Mouse (Mus musculus) heart, postnatal 25 days (tissue): Measurements from ENCODE around the gene Zkscan2. TPM values are rescaled to one million over a fixed set of nuclear protein-coding genes. Genes with fewer than 3 reads are reported as not detected.

Source experiments
- DNase-seq: peaks from one replicate; pipeline ENCODE4 v3.0.0; 2022; ENCODE audit warnings: low spot score
- intact Hi-C: fragments of 180-260 bp; cut with DNase I; formaldehyde crosslinking; loops from one replicate; pipeline ENCODE4 v1.15.1; 2025
- total RNA-seq, 2 experiments: library from RNA; stranded (reverse); gene quantifications; 2 replicates each; pipeline ENCODE4 v1.2.3; 2021

Gene Zkscan2
- under 1 TPM; 0.08 to 0.18 TPM for total RNA-seq

- intact Hi-C loops = no loop called here
- DNase-seq = peak; percentile 5
Observed at GRCm38 (mm10) chr7:123500239-123501219, at the start of gene Zkscan2. Zkscan2 (minus strand) TSS chr7:123500449.

GRCm38 (mm10) chr7:123529190-123529589 is 28.9 kb upstream of the Zkscan2 start:
- intact Hi-C loops = no loop called here

GRCm38 (mm10) chr7:123525761-123526160 is 25.5 kb upstream of the Zkscan2 start:
- intact Hi-C loops = no loop called here
- DNase-seq = no peak

More at GRCm38 (mm10) chr7:123529190-123529589, 28.9 kb upstream of the Zkscan2 start:
- no peak for DNase-seq

GRCm38 (mm10) chr7:123524218-123524861 is 24.1 kb upstream of the Zkscan2 start:
- no peak for DNase-seq
- intact Hi-C loops = no loop called here

GRCm38 (mm10) chr7:123507946-123508345 is 7.7 kb upstream of the Zkscan2 start:
- DNase-seq = no peak
- intact Hi-C loops = no loop called here

GRCm38 (mm10) chr7:123503358-123503757 is 3.1 kb upstream of the Zkscan2 start:
- intact Hi-C loops = no loop called here
- DNase-seq = no peak

- no peak for DNase-seq
- intact Hi-C loops = no loop called here
Observed at GRCm38 (mm10) chr7:123499481-123500238, 589 bp downstream of the Zkscan2 start.

GRCm38 (mm10) chr7:123487703-123488102 is 12.5 kb downstream of the Zkscan2 start:
- no peak for DNase-seq
- intact Hi-C loops = no loop called here

GRCm38 (mm10) chr7:123467961-123468360 is 32.3 kb downstream of the Zkscan2 start:
- DNase-seq = no peak
- intact Hi-C loops = loop anchor here (10.0 kb wide), 1 partner anchor 423 kb away; no protein-coding TSS in a partner anchor

- DNase-seq = no peak
- intact Hi-C loops = loop anchor here (1.0 to 10.0 kb wide), 4 partner anchors 67 to 449 kb away; no protein-coding TSS in a partner anchor
Observed at GRCm38 (mm10) chr7:123465692-123466387, 34.4 kb downstream of the Zkscan2 start.

- no peak for DNase-seq
- intact Hi-C loops = loop anchor here (5.0 to 10.0 kb wide), 2 partner anchors 419 to 516 kb away; no protein-coding TSS in a partner anchor
Observed at GRCm38 (mm10) chr7:123463569-123463968, 36.7 kb downstream of the Zkscan2 start.

- intact Hi-C loops = loop anchor here (5.0 to 10.0 kb wide), 2 partner anchors 417 to 515 kb away; no protein-coding TSS in a partner anchor
- DNase-seq = peak; percentile 8
Observed at GRCm38 (mm10) chr7:123462070-123462501, 38.2 kb downstream of the Zkscan2 start, which contains the start of gene Aqp8. Aqp8 (plus strand) TSS chr7:123462291.

GRCm38 (mm10) chr7:123461316-123461715 is 38.9 kb downstream of the Zkscan2 start:
- intact Hi-C loops = loop anchor here (5.0 to 10.0 kb wide), 2 partner anchors 417 to 514 kb away; no protein-coding TSS in a partner anchor
- DNase-seq = no peak

- intact Hi-C loops = no loop called here
- DNase-seq = no peak
Observed at GRCm38 (mm10) chr7:123459247-123459646, 41.0 kb downstream of the Zkscan2 start.

GRCm38 (mm10) chr7:123458309-123458708 is 41.9 kb downstream of the Zkscan2 start:
- intact Hi-C loops = no loop called here
- no peak for DNase-seq

GRCm38 (mm10) chr7:123455088-123455487 is 45.2 kb downstream of the Zkscan2 start:
- intact Hi-C loops = no loop called here
- DNase-seq = no peak

- intact Hi-C loops = no loop called here
- no peak for DNase-seq
Observed at GRCm38 (mm10) chr7:123453066-123453465, 47.2 kb downstream of the Zkscan2 start.

- intact Hi-C loops = no loop called here
Observed at GRCm38 (mm10) chr7:123452551-123452950, 47.7 kb downstream of the Zkscan2 start.

GRCm38 (mm10) chr7:123450515-123450914 is 49.7 kb downstream of the Zkscan2 start:
- DNase-seq = no peak
- intact Hi-C loops = no loop called here

More at GRCm38 (mm10) chr7:123452551-123452950, 47.7 kb downstream of the Zkscan2 start:
- no peak for DNase-seq
